Mouse (Mus musculus) kidney, adult 2 months (tissue): ENCODE data around the gene Gabarap.

ENCODE experiments used
- CTCF ChIP-seq: fragments of 200-500 bp; conservative IDR thresholded peaks from 2 replicates; pipeline ENCODE4 v1.5.1; 2011; ENCODE audit warnings: low read depth, mild to moderate bottlenecking, control low read depth, low read length, moderate library complexity, mixed read lengths; ENCODE audit not compliant: insufficient read depth, insufficient read length
- POLR2A ChIP-seq: fragments of 200-500 bp; IDR thresholded peaks from one replicate; pipeline ENCODE4 v1.6.1; 2011; ENCODE audit warnings: low read depth, low read length, control low read depth

DNA sequence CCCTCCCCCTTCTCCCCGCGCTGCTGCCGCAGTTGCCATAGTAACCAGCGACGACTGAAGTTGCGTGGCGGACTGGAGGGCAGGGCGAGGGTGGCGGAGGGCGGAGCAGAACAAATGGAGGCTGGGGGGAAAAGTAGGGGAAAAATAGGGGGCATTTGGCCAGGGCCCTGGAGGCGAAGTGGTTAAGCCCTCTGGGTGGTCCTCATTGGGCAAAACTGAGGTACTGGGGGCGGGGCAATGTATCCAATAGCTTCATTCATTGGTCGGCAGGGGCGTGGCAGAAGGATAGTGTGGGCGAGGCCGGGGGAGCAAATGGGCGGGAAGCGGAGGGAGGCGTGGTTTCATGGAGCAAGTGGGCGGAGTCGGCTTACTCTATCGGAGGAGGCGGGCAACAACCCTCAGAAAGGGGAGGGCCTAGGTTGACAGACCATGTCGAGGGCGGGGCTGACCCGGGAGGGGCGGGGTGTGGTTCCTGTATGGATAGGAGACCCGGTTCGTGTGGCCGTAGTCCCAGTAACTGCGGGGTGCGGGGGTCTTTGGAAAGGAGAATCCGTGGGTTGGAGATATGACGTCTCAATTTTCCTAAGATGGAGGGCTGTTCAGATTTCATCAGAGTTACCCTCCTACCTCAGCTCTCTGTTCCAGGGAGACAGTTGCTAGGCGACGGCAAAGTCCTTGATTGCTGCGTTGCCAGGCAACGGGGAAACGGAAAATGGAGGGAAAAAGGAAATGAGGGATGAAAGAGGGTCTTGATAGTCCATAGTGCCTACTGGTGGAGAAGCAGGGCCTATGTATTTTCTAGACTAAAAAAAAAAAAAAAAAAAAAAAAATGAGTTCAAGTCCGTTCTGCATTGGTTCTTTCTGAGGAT, 30.6 kb downstream of the Gabarap start:
- no peak for TF ChIP-seq CTCF
- no peak for TF ChIP-seq POLR2A
